Mouse (Mus musculus): ENCODE data around the gene Dennd1a. TPM values are rescaled to one million over a fixed set of nuclear protein-coding genes. Genes with fewer than 3 reads are reported as not detected.

The Dennd1a gene
- total RNA-seq, 2 experiments from 2014 or later = 69.9 to 77.0 TPM

- intact Hi-C loops (cut with DNase I) = loop anchor here (2.0 kb wide), 1 partner anchor 28 kb away; no protein-coding TSS in a partner anchor
Observed at GRCm38 (mm10) chr2:37802610-37803212, 484.5 kb downstream of the Dennd1a start.

GRCm38 (mm10) chr2:37801687-37802086 lies 485.5 kb downstream of the Dennd1a start:
- intact Hi-C loops (cut with DNase I) = loop anchor here (2.0 kb wide), 1 partner anchor 27 kb away; no protein-coding TSS in a partner anchor
- no peak for DNase-seq (ENCODE audit: low spot score in 2 of 2)

More at GRCm38 (mm10) chr2:37802610-37803212, 484.5 kb downstream of the Dennd1a start:
- DNase-seq (ENCODE audit: low spot score in 2 of 2) = peak; percentile 66 to 82

- no peak for DNase-seq (ENCODE audit: low spot score in 2 of 2)
- intact Hi-C loops (cut with DNase I) = no loop called here
Observed at GRCm38 (mm10) chr2:37799137-37799536, 488.1 kb downstream of the Dennd1a start.

GRCm38 (mm10) chr2:37797046-37797445 lies 490.1 kb downstream of the Dennd1a start:
- intact Hi-C loops (cut with DNase I) = no loop called here
- no peak for DNase-seq (ENCODE audit: low spot score in 2 of 2)

- intact Hi-C loops (cut with DNase I) = no loop called here
- DNase-seq (ENCODE audit: low spot score in 2 of 2) = no peak
Observed at GRCm38 (mm10) chr2:37796021-37796420, 491.2 kb downstream of the Dennd1a start.

GRCm38 (mm10) chr2:37791340-37791739 lies 495.9 kb downstream of the Dennd1a start:
- intact Hi-C loops (cut with DNase I) = no loop called here
- no peak for DNase-seq (ENCODE audit: low spot score in 2 of 2)

GRCm38 (mm10) chr2:37790738-37791137 lies 496.5 kb downstream of the Dennd1a start:
- no peak for DNase-seq (ENCODE audit: low spot score in 2 of 2)
- intact Hi-C loops (cut with DNase I) = no loop called here

GRCm38 (mm10) chr2:37789995-37790394 lies 497.2 kb downstream of the Dennd1a start:
- intact Hi-C loops (cut with DNase I) = no loop called here
- no peak for DNase-seq (ENCODE audit: low spot score in 2 of 2)

- intact Hi-C loops (cut with DNase I) = no loop called here
- DNase-seq (ENCODE audit: low spot score in 2 of 2) = no peak
Observed at GRCm38 (mm10) chr2:37789029-37789428, 498.2 kb downstream of the Dennd1a start.

GRCm38 (mm10) chr2:37788176-37788962 lies 498.8 kb downstream of the Dennd1a start:
- intact Hi-C loops (cut with DNase I) = no loop called here
- no peak for DNase-seq (ENCODE audit: low spot score in 2 of 2)

- DNase-seq (ENCODE audit: low spot score in 2 of 2) = peak in 1 of 2 experiments; percentile 40
- intact Hi-C loops (cut with DNase I) = no loop called here
Observed at GRCm38 (mm10) chr2:37786461-37786860, 500.7 kb downstream of the Dennd1a start.

GRCm38 (mm10) chr2:37784473-37784872 lies 502.7 kb downstream of the Dennd1a start:
- DNase-seq (ENCODE audit: low spot score in 2 of 2) = peak; percentile 40 to 73
- intact Hi-C loops (cut with DNase I) = no loop called here

GRCm38 (mm10) chr2:37782002-37782401 lies 505.2 kb downstream of the Dennd1a start:
- intact Hi-C loops (cut with DNase I) = no loop called here
- no peak for DNase-seq (ENCODE audit: low spot score in 2 of 2)

GRCm38 (mm10) chr2:37781421-37781820 lies 505.8 kb downstream of the Dennd1a start:
- intact Hi-C loops (cut with DNase I) = no loop called here
- no peak for DNase-seq (ENCODE audit: low spot score in 2 of 2)

- intact Hi-C loops (cut with DNase I) = no loop called here
Observed at GRCm38 (mm10) chr2:37780270-37780929, 506.8 kb downstream of the Dennd1a start.

GRCm38 (mm10) chr2:37777958-37778720 lies 509.1 kb downstream of the Dennd1a start:
- intact Hi-C loops (cut with DNase I) = loop anchor here (10.0 kb wide), 2 partner anchors 143 to 383 kb away; no protein-coding TSS in a partner anchor

More at GRCm38 (mm10) chr2:37780270-37780929, 506.8 kb downstream of the Dennd1a start:
- no peak for DNase-seq (ENCODE audit: low spot score in 2 of 2)

GRCm38 (mm10) chr2:37776611-37777411 lies 510.4 kb downstream of the Dennd1a start:
- intact Hi-C loops (cut with DNase I) = loop anchor here (10.0 kb wide), 2 partner anchors 142 to 382 kb away; no protein-coding TSS in a partner anchor
- no peak for DNase-seq (ENCODE audit: low spot score in 2 of 2)

More at GRCm38 (mm10) chr2:37777958-37778720, 509.1 kb downstream of the Dennd1a start:
- no peak for DNase-seq (ENCODE audit: low spot score in 2 of 2)

- intact Hi-C loops (cut with DNase I) = loop anchor here (10.0 kb wide), 2 partner anchors 141 to 381 kb away; no protein-coding TSS in a partner anchor
- DNase-seq (ENCODE audit: low spot score in 2 of 2) = no peak
Observed at GRCm38 (mm10) chr2:37776016-37776415, 511.2 kb downstream of the Dennd1a start, which contains the start of gene Crb2. TSS of gene Crb2 (plus strand) at chr2:37776249.
